Mouse (Mus musculus) MEL (cell line): ENCODE results near the gene Ing5. TPM values are rescaled to one million over a fixed set of nuclear protein-coding genes. Genes with fewer than 3 reads are reported as not detected.
A peak's percentile ranks its signal among the peaks of the same experiment; 100 is the strongest.
"Not testable (repeated sequence)": the region's sequence is repeated elsewhere in the genome, so short reads cannot be mapped to it uniquely, and the experiment has no call there.

ENCODE experiments used
- DNase-seq: peaks from one replicate; pipeline ENCODE4 v3.0.0; 2011; ENCODE audit warnings: low read depth, low spot score
- H3K27ac ChIP-seq: 2 replicates; pipeline ENCODE4 v1.5.1; 2012; ENCODE audit warnings: low read depth, mild to moderate bottlenecking, control low read depth, low read length, moderate library complexity; ENCODE audit not compliant: control insufficient read depth
- H3K27me3 ChIP-seq, 2 experiments: fragments of 150-350 bp in 1 of 2; sonication (generic) in 1 of 2; 2 replicates each; pipeline ENCODE4 v1.6.1; 2012; ENCODE audit warnings: low read length in 2 of 2, mild to moderate bottlenecking in 2 of 2, improper control_type of control experiment in 1 of 2, moderate library complexity in 1 of 2; ENCODE audit not compliant: insufficient read depth in 2 of 2, control insufficient read depth in 1 of 2
- H3K36me3 ChIP-seq, 2 experiments: 2 replicates each; pipeline ENCODE4 v1.6.1; 2012 to 2014; ENCODE audit warnings: low read length in 2 of 2, improper control_type of control experiment in 1 of 2, inconsistent platforms in 1 of 2, mild to moderate bottlenecking in 1 of 2; ENCODE audit not compliant: insufficient read depth in 2 of 2, control insufficient read depth in 1 of 2
- H3K4me1 ChIP-seq, 2 experiments: fragments of 150-350 bp in 1 of 2; sonication (generic) in 1 of 2; 2 replicates each; pipeline ENCODE4 v1.6.1; 2012; ENCODE audit warnings: low read length in 2 of 2, improper control_type of control experiment in 1 of 2, mild to moderate bottlenecking in 1 of 2; ENCODE audit not compliant: insufficient read depth in 2 of 2, control insufficient read depth in 1 of 2
- H3K4me3 ChIP-seq, 2 experiments: fragments of 150-350 bp in 1 of 2; sonication (generic) in 1 of 2; 2 replicates each; pipeline ENCODE4 v1.5.1; 2012; ENCODE audit warnings: low read depth in 2 of 2, low read length in 2 of 2, mild to moderate bottlenecking in 2 of 2, moderate library complexity in 2 of 2, control low read depth in 1 of 2, improper control_type of control experiment in 1 of 2; ENCODE audit not compliant: control insufficient read depth in 1 of 2, insufficient read depth in 1 of 2
- H3K79me2 ChIP-seq: 2 replicates; pipeline ENCODE4 v1.6.1; 2012; ENCODE audit warnings: mild to moderate bottlenecking, low read length, moderate library complexity; ENCODE audit not compliant: control insufficient read depth, poor library complexity, insufficient read depth
- H3K9ac ChIP-seq: 2 replicates; pipeline ENCODE4 v1.6.1; 2012; ENCODE audit warnings: low read depth, mild to moderate bottlenecking, control low read depth, low read length, moderate library complexity; ENCODE audit not compliant: control insufficient read depth, poor library complexity, severe bottlenecking
- H3K9me3 ChIP-seq: fragments of 150-350 bp; sonication (generic); replicated peaks from 2 replicates; pipeline ENCODE4 v1.6.1; 2012; ENCODE audit warnings: mild to moderate bottlenecking, low read length, improper control_type of control experiment, moderate library complexity; ENCODE audit not compliant: insufficient read depth
- CHD1 ChIP-seq: IDR thresholded peaks from 2 replicates; pipeline ENCODE4 v1.6.1; 2012; ENCODE audit warnings: low read depth, mild to moderate bottlenecking, inconsistent platforms, low read length, improper control_type of control experiment
- CHD2 ChIP-seq: IDR thresholded peaks from 2 replicates; pipeline ENCODE4 v1.6.1; 2011; ENCODE audit warnings: low read length, improper control_type of control experiment
- CTCF ChIP-seq, 3 experiments: IDR thresholded peaks in 2 of 3; conservative IDR thresholded peaks in 1 of 3; 2 replicates each; pipeline ENCODE4 v1.5.1; 2011 to 2012; ENCODE audit warnings: low read length in 3 of 3, low read depth in 2 of 3, mild to moderate bottlenecking in 2 of 3, improper control_type of control experiment in 1 of 3, inconsistent platforms in 1 of 3, mixed read lengths in 1 of 3, moderate library complexity in 1 of 3; ENCODE audit not compliant: control insufficient read depth in 1 of 3, insufficient read depth in 1 of 3, poor library complexity in 1 of 3, severe bottlenecking in 1 of 3
- E2F4 ChIP-seq: IDR thresholded peaks from 2 replicates; pipeline ENCODE4 v1.6.1; 2011; ENCODE audit warnings: low read depth, low read length, improper control_type of control experiment, borderline replicate concordance
- GABPA ChIP-seq: IDR thresholded peaks from 2 replicates; pipeline ENCODE4 v1.6.1; 2012; ENCODE audit warnings: low read depth, mild to moderate bottlenecking, inconsistent platforms, low read length, improper control_type of control experiment, moderate library complexity
- GATA1 ChIP-seq: IDR thresholded peaks from 2 replicates; pipeline ENCODE4 v1.6.1; 2011; ENCODE audit warnings: low read depth, low read length, improper control_type of control experiment
- HCFC1 ChIP-seq: IDR thresholded peaks from 2 replicates; pipeline ENCODE4 v1.6.1; 2012; ENCODE audit warnings: low read depth, mild to moderate bottlenecking, inconsistent platforms, low read length, improper control_type of control experiment, moderate library complexity
- JUND ChIP-seq: IDR thresholded peaks from 2 replicates; pipeline ENCODE4 v1.6.1; 2011; ENCODE audit warnings: low read depth, mild to moderate bottlenecking, improper control_type of control experiment, low read length
- MAFK ChIP-seq: IDR thresholded peaks from 2 replicates; pipeline ENCODE4 v1.6.1; 2011; ENCODE audit warnings: low read depth, mild to moderate bottlenecking, low read length, improper control_type of control experiment, borderline replicate concordance
- MEF2A ChIP-seq: IDR thresholded peaks from 2 replicates; pipeline ENCODE4 v1.6.1; 2014; ENCODE audit warnings: low read depth, mild to moderate bottlenecking, inconsistent platforms, low read length, improper control_type of control experiment; ENCODE audit not compliant: poor library complexity, insufficient replicate concordance, severe bottlenecking; ENCODE audit errors: extremely low read depth
- MXI1 ChIP-seq: IDR thresholded peaks from 2 replicates; pipeline ENCODE4 v1.6.1; 2011; ENCODE audit warnings: mild to moderate bottlenecking, low read depth, low read length, improper control_type of control experiment
- NELFE ChIP-seq: IDR thresholded peaks from 2 replicates; pipeline ENCODE4 v1.6.1; 2011; ENCODE audit warnings: low read depth, low read length, improper control_type of control experiment
- NRF1 ChIP-seq: IDR thresholded peaks from 2 replicates; pipeline ENCODE4 v1.6.1; 2014; ENCODE audit warnings: low read depth, mild to moderate bottlenecking, inconsistent platforms, low read length, improper control_type of control experiment, moderate library complexity; ENCODE audit not compliant: poor library complexity, insufficient read depth, severe bottlenecking
- SIN3A ChIP-seq: IDR thresholded peaks from 2 replicates; pipeline ENCODE4 v1.6.1; 2012; ENCODE audit warnings: low read length, improper control_type of control experiment, inconsistent platforms
- SMC3 ChIP-seq: IDR thresholded peaks from 2 replicates; pipeline ENCODE4 v1.6.1; 2011; ENCODE audit warnings: low read depth, low read length, improper control_type of control experiment
- TAL1 ChIP-seq: IDR thresholded peaks from 2 replicates; pipeline ENCODE4 v1.6.1; 2012; ENCODE audit warnings: mild to moderate bottlenecking, inconsistent platforms, low read length, moderate library complexity, mixed read lengths
- TCF12 ChIP-seq: IDR thresholded peaks from 2 replicates; pipeline ENCODE4 v1.6.1; 2014; ENCODE audit warnings: low read depth, mild to moderate bottlenecking, inconsistent platforms, low read length, improper control_type of control experiment, moderate library complexity
- ZMIZ1 ChIP-seq: IDR thresholded peaks from 2 replicates; pipeline ENCODE4 v1.6.1; 2012; ENCODE audit warnings: low read depth, mild to moderate bottlenecking, inconsistent platforms, low read length, improper control_type of control experiment, moderate library complexity
- ZNF384 ChIP-seq: IDR thresholded peaks from 2 replicates; pipeline ENCODE4 v1.6.1; 2012; ENCODE audit warnings: low read depth, mild to moderate bottlenecking, inconsistent platforms, low read length, improper control_type of control experiment
- polyA plus RNA-seq, 2 experiments: library from polyadenylated mRNA; stranded (reverse) in 1 of 2; unstranded in 1 of 2; fragments of >175 nt in 1 of 2; fragments of >200 nt in 1 of 2; gene quantifications; 2 replicates each; pipeline versions ENCODE4 v1.2.1 to v1.2.4; 2012; ENCODE audit warnings: low replicate concordance in 2 of 2, low read depth in 1 of 2; ENCODE audit not compliant: insufficient read length in 2 of 2, insufficient read depth in 1 of 2, missing spikeins in 1 of 2
- total RNA-seq: library from RNA; depleted of rRNA; stranded (reverse); fragments of 300-350 nt; gene quantifications from 2 replicates; pipeline ENCODE4 v1.2.3, GENCODE M21; 2012

The Ing5 gene
- total and polyA plus RNA-seq, 3 experiments, result 27.6 to 29.2 TPM; not detected in 1

DNA sequence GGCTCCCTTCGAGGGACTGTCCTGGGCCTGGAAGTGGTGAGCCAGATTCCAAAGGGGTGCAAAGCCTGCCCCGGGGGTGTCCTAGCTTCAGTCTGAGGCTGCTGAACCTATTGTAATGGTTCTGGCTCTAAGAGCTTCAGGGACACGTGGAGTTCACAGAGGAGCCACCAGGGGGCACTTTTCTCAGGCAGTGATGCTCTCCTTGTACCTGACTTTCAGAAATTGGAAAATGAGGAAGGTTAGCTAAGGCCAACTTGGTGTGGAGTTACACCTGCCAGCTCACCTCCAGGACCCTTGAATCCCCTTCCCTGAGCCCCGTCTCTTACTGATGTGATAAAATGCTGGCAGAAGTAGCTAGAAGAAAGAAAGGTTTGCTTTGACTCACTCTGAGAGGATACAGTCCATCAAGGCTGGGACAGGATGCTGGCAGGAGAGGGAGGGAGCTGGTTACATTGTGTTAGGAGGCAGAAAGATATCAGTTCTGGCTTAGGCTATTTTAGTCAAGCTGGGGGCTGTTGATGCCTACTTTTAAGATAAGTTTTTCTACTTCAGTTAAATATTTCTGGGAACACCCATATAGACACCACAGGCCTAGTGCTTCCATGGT is 29.1 kb downstream of the Ing5 start:
- H3K4me1 ChIP-seq, H3K9ac ChIP-seq, H3K36me3 ChIP-seq, H3K4me3 ChIP-seq, H3K27me3 ChIP-seq, H3K9me3 ChIP-seq, H3K79me2 ChIP-seq, H3K27ac ChIP-seq: not testable (repeated sequence)
- TF ChIP-seq CTCF (IDR thresholded peaks at IDR 0.05 in 2 of 3, conservative IDR thresholded peaks at IDR 0.05 in 1 of 3; ENCODE audit: control insufficient read depth in 1 of 3, insufficient read depth in 1 of 3, low read depth in 2 of 3, low read length in 3 of 3, poor library complexity in 1 of 3, severe bottlenecking in 1 of 3), result peak in 2 of 3 experiments; percentile 20 to 30; a peak in 2 of 6 replicates
- TF ChIP-seq SMC3, result peak; percentile 27
- TF ChIP-seq GATA1, result 0 out of 2 replicates have a peak, but pooled peaks have one; percentile 7
- DNase-seq, result peak; percentile 52

GRCm38 (mm10) chr1:93834671-93835150 is 30.9 kb downstream of the Ing5 start:
- Histone ChIP-seq H3K36me3 (peaks cover 0 to 3% of the 10 kb centered on the region in 2 experiments; a peak in 1 of 4 replicates), H3K27ac (no peak overlapping the region), H3K9me3 (no peaks in the 10 kb centered on the region), H3K4me1 (peaks cover under 1 to 4% of the 10 kb centered on the region in 2 experiments; a peak in 2 of 4 replicates), H3K9ac (no peak overlapping the region), H3K4me3 (no peak overlapping the region), H3K79me2 (no peaks in the 10 kb centered on the region), H3K27me3 (no peaks in the 10 kb centered on the region)
- TF ChIP-seq NELFE (no peak), ZNF384 (no peak), TAL1 (no peak), GABPA (no peak), CHD1 (no peak), MEF2A (no peak), JUND (no peak), ZMIZ1 (no peak), E2F4 (no peak), GATA1 (no peak), TCF12 (no peak), CHD2 (no peak), NRF1 (no peak), MAFK (no peak), MXI1 (no peak), HCFC1 (no peak), SIN3A (no peak)
- DNase-seq, result peak; percentile 10
